Mouse (Mus musculus): Measurements from ENCODE around the gene Rptor. TPM values are rescaled to one million over a fixed set of nuclear protein-coding genes. Genes with fewer than 3 reads are reported as not detected.

Gene Rptor
- polyA plus RNA-seq, 1 experiment from 2014 or later: 10.6 TPM

- no peak overlapping the region for H3K4me3 ChIP-seq
- H3K9me3 ChIP-seq: no peaks in the 10 kb centered on the region
- H3K9ac ChIP-seq: no peak overlapping the region
- ATAC-seq (ENCODE audit: low FRiP score): no peak
- H3K27me3 ChIP-seq: no peaks in the 10 kb centered on the region
- WGBS: 83% methylated on average over 6 of the region's 6 CpGs
- peaks cover 30% of the 10 kb centered on the region for H3K36me3 ChIP-seq
- H3K4me1 ChIP-seq (replicated peaks): peaks cover 7% of the 10 kb centered on the region
- H3K4me2 ChIP-seq: no peak overlapping the region
- H3K27ac ChIP-seq: no peak overlapping the region
Measured at GRCm38 (mm10) chr11:119866837-119867236, 264.1 kb downstream of the Rptor start.

- 87% methylated on average over 3 of the region's 3 CpGs for WGBS
- Histone ChIP-seq H3K36me3 (peaks cover 43% of the 10 kb centered on the region), H3K27ac (peak overlapping the region; percentile 58; the same call in 1 of the 2 replicates)
Measured at GRCm38 (mm10) chr11:119868138-119868537, 265.4 kb downstream of the Rptor start.

GRCm38 (mm10) chr11:119868556-119868955, 265.9 kb downstream of the Rptor start:
- ATAC-seq (ENCODE audit: low FRiP score): no peak
- no peak overlapping the region for H3K27ac ChIP-seq
- H3K4me2 ChIP-seq: no peak overlapping the region
- no peak overlapping the region for H3K4me3 ChIP-seq
- no peaks in the 10 kb centered on the region for H3K27me3 ChIP-seq
- peaks cover 47% of the 10 kb centered on the region for H3K36me3 ChIP-seq
- no peak overlapping the region for H3K9ac ChIP-seq
- no peaks in the 10 kb centered on the region for H3K9me3 ChIP-seq
- 88% methylated on average over 4 of the region's 4 CpGs for WGBS
- H3K4me1 ChIP-seq (replicated peaks): no peaks in the 10 kb centered on the region

More at GRCm38 (mm10) chr11:119868138-119868537, 265.4 kb downstream of the Rptor start:
- ATAC-seq (ENCODE audit: low FRiP score): no peak
- Histone ChIP-seq H3K4me2 (no peak overlapping the region), H3K27me3 (no peaks in the 10 kb centered on the region), H3K4me3 (no peak overlapping the region), H3K4me1 (replicated peaks) (no peaks in the 10 kb centered on the region; the same call in 1 of the 2 replicates), H3K9ac (no peak overlapping the region), H3K9me3 (no peaks in the 10 kb centered on the region)

- Histone ChIP-seq H3K27ac (no peak overlapping the region), H3K36me3 (peaks cover 66% of the 10 kb centered on the region), H3K4me1 (replicated peaks) (no peaks in the 10 kb centered on the region), H3K4me2 (no peak overlapping the region), H3K9ac (no peak overlapping the region), H3K9me3 (no peaks in the 10 kb centered on the region), H3K27me3 (no peaks in the 10 kb centered on the region), H3K4me3 (no peak overlapping the region)
- ATAC-seq (ENCODE audit: low FRiP score): no peak
- 87% methylated on average over 7 of the region's 7 CpGs for WGBS
Measured at GRCm38 (mm10) chr11:119871141-119871540, 268.4 kb downstream of the Rptor start.

GRCm38 (mm10) chr11:119873643-119874042, 270.9 kb downstream of the Rptor start:
- H3K4me1 ChIP-seq (replicated peaks): no peaks in the 10 kb centered on the region; the same call in 1 of the 2 replicates
- no peaks in the 10 kb centered on the region for H3K27me3 ChIP-seq
- 98% methylated on average over 4 of the region's 4 CpGs for WGBS
- H3K4me2 ChIP-seq: no peak overlapping the region
- no peak overlapping the region for H3K27ac ChIP-seq
- no peaks in the 10 kb centered on the region for H3K9me3 ChIP-seq
- H3K4me3 ChIP-seq: no peak overlapping the region
- H3K36me3 ChIP-seq: peaks cover 82% of the 10 kb centered on the region
- H3K9ac ChIP-seq: no peak overlapping the region
- no peak for ATAC-seq (ENCODE audit: low FRiP score)

GRCm38 (mm10) chr11:119874841-119875240, 272.1 kb downstream of the Rptor start:
- WGBS: 96% methylated on average over 1 of the region's 1 CpGs
- H3K4me1 ChIP-seq (replicated peaks): no peaks in the 10 kb centered on the region; the same call in 1 of the 2 replicates
- H3K27me3 ChIP-seq: no peaks in the 10 kb centered on the region
- H3K9ac ChIP-seq: no peak overlapping the region
- H3K36me3 ChIP-seq: peaks cover 89% of the 10 kb centered on the region
- H3K4me3 ChIP-seq: no peak overlapping the region
- H3K4me2 ChIP-seq: no peak overlapping the region
- no peak overlapping the region for H3K27ac ChIP-seq
- H3K9me3 ChIP-seq: no peaks in the 10 kb centered on the region
- ATAC-seq (ENCODE audit: low FRiP score): no peak

- Histone ChIP-seq H3K36me3 (peaks cover 91% of the 10 kb centered on the region), H3K9me3 (no peaks in the 10 kb centered on the region), H3K27ac (no peak overlapping the region), H3K9ac (no peak overlapping the region), H3K4me1 (replicated peaks) (no peaks in the 10 kb centered on the region; the same call in 1 of the 2 replicates), H3K4me2 (no peak overlapping the region), H3K4me3 (no peak overlapping the region), H3K27me3 (no peaks in the 10 kb centered on the region)
- 87% methylated on average over 9 of the region's 9 CpGs for WGBS
- ATAC-seq (ENCODE audit: low FRiP score): no peak
Measured at GRCm38 (mm10) chr11:119875685-119876084, 273.0 kb downstream of the Rptor start.

- Histone ChIP-seq H3K27me3 (no peaks in the 10 kb centered on the region), H3K4me2 (no peak overlapping the region), H3K4me1 (replicated peaks) (no peaks in the 10 kb centered on the region; the same call in 1 of the 2 replicates), H3K9ac (no peak overlapping the region), H3K4me3 (no peak overlapping the region), H3K27ac (no peak overlapping the region), H3K9me3 (no peaks in the 10 kb centered on the region), H3K36me3 (peaks cover 82% of the 10 kb centered on the region)
- 91% methylated on average over 7 of the region's 7 CpGs for whole genome bisulfite sequencing
- ATAC-seq (ENCODE audit: low FRiP score): no peak
Measured at GRCm38 (mm10) chr11:119877124-119877523, 274.4 kb downstream of the Rptor start.

- H3K9me3 ChIP-seq: no peaks in the 10 kb centered on the region
Measured at GRCm38 (mm10) chr11:119879573-119879972, 276.9 kb downstream of the Rptor start.

GRCm38 (mm10) chr11:119883646-119884045, 280.9 kb downstream of the Rptor start:
- Histone ChIP-seq H3K4me1 (replicated peaks) (no peaks in the 10 kb centered on the region), H3K4me2 (no peak overlapping the region), H3K9me3 (no peaks in the 10 kb centered on the region), H3K27ac (no peak overlapping the region), H3K36me3 (peaks cover 61% of the 10 kb centered on the region), H3K9ac (no peak overlapping the region), H3K4me3 (no peak overlapping the region), H3K27me3 (no peaks in the 10 kb centered on the region)
- WGBS: 81% methylated on average over 2 of the region's 2 CpGs
- no peak for ATAC-seq (ENCODE audit: low FRiP score)

More at GRCm38 (mm10) chr11:119879573-119879972, 276.9 kb downstream of the Rptor start:
- no peak for ATAC-seq (ENCODE audit: low FRiP score)
- Histone ChIP-seq H3K4me2 (no peak overlapping the region), H3K27me3 (no peaks in the 10 kb centered on the region), H3K9ac (no peak overlapping the region), H3K27ac (no peak overlapping the region), H3K36me3 (peaks cover 60% of the 10 kb centered on the region), H3K4me1 (replicated peaks) (no peaks in the 10 kb centered on the region; the same call in 1 of the 2 replicates), H3K4me3 (no peak overlapping the region)
- WGBS: 93% methylated on average over 5 of the region's 5 CpGs

GRCm38 (mm10) chr11:119889966-119890365, 287.3 kb downstream of the Rptor start:
- WGBS: 94% methylated on average over 3 of the region's 3 CpGs
- H3K36me3 ChIP-seq: peaks cover 75% of the 10 kb centered on the region
- no peak for ATAC-seq (ENCODE audit: low FRiP score)

GRCm38 (mm10) chr11:119891601-119892215, 289.0 kb downstream of the Rptor start:
- Histone ChIP-seq H3K4me2 (no peak overlapping the region), H3K27me3 (no peaks in the 10 kb centered on the region), H3K4me1 (replicated peaks) (peaks cover 40% of the 10 kb centered on the region), H3K9me3 (no peaks in the 10 kb centered on the region), H3K9ac (no peak overlapping the region), H3K4me3 (no peak overlapping the region), H3K36me3 (peaks cover 60% of the 10 kb centered on the region), H3K27ac (no peak overlapping the region)
- WGBS: 94% methylated on average over 7 of the region's 7 CpGs
- no peak for ATAC-seq (ENCODE audit: low FRiP score)

More at GRCm38 (mm10) chr11:119889966-119890365, 287.3 kb downstream of the Rptor start:
- H3K4me1 ChIP-seq (replicated peaks): peaks cover 24% of the 10 kb centered on the region
- no peak overlapping the region for H3K9ac ChIP-seq
- H3K4me3 ChIP-seq: no peak overlapping the region
- no peak overlapping the region for H3K27ac ChIP-seq
- no peaks in the 10 kb centered on the region for H3K9me3 ChIP-seq
- H3K27me3 ChIP-seq: no peaks in the 10 kb centered on the region
- H3K4me2 ChIP-seq: no peak overlapping the region

GRCm38 (mm10) chr11:119893667-119894236, 291.0 kb downstream of the Rptor start:
- Histone ChIP-seq H3K9ac (peak overlapping the region; percentile 59), H3K9me3 (no peaks in the 10 kb centered on the region), H3K4me1 (replicated peaks) (peaks cover 61% of the 10 kb centered on the region), H3K36me3 (peaks cover 59% of the 10 kb centered on the region), H3K4me3 (no peak overlapping the region), H3K4me2 (no peak overlapping the region), H3K27ac (peak overlapping the region; percentile 87), H3K27me3 (no peaks in the 10 kb centered on the region)
- ATAC-seq (ENCODE audit: low FRiP score): 0 out of 2 replicates have a peak, but pooled peaks have one; percentile 22
- WGBS: 63% methylated on average over 10 of the region's 10 CpGs

All from hindbrain, embryonic 13.5 days (tissue).